Mouse (Mus musculus): ENCODE results near the gene Mrpl18. TPM values are rescaled to one million over a fixed set of nuclear protein-coding genes. Genes with fewer than 3 reads are reported as not detected.
"Not testable (repeated sequence)": the region's sequence is repeated elsewhere in the genome, so short reads cannot be mapped to it uniquely, and the experiment has no call there.

Gene Mrpl18
- polyA plus RNA-seq (2012; rRNA removed) = 56.8 and 58.2 TPM in 2 replicates

- peak; percentile 84; the same call in 1 of the 2 replicates for TF ChIP-seq POLR2A (IDR thresholded peaks at IDR 0.05; ENCODE audit: borderline replicate concordance, extremely low read depth, insufficient read depth, insufficient read length, poor library complexity, severe bottlenecking)
- no peak for TF ChIP-seq CTCF (IDR thresholded peaks at IDR 0.05; ENCODE audit: borderline replicate concordance, extremely low read depth, insufficient read depth, insufficient read length)
- peak; percentile 100 for DNase-seq (ENCODE audit: low read depth)
Observed at GRCm38 (mm10) chr17:12915881-12916583, at the start of gene Mrpl18. Gene Mrpl18 (minus strand): TSS chr17:12916345.

GRCm38 (mm10) chr17:12963476-12963875, 47.3 kb upstream of the Mrpl18 start:
- DNase-seq (ENCODE audit: low read depth) = no peak
- TF ChIP-seq CTCF (IDR thresholded peaks at IDR 0.05; ENCODE audit: borderline replicate concordance, extremely low read depth, insufficient read depth, insufficient read length) (no peak), POLR2A (IDR thresholded peaks at IDR 0.05; ENCODE audit: borderline replicate concordance, extremely low read depth, insufficient read depth, insufficient read length, poor library complexity, severe bottlenecking) (no peak)

- peak; percentile 28; the same call in 1 of the 2 replicates for TF ChIP-seq POLR2A (IDR thresholded peaks at IDR 0.05; ENCODE audit: borderline replicate concordance, extremely low read depth, insufficient read depth, insufficient read length, poor library complexity, severe bottlenecking)
- TF ChIP-seq CTCF (IDR thresholded peaks at IDR 0.05; ENCODE audit: borderline replicate concordance, extremely low read depth, insufficient read depth, insufficient read length) = no peak
- DNase-seq (ENCODE audit: low read depth) = peak; percentile 98
Observed at GRCm38 (mm10) chr17:12960331-12960873, 44.3 kb upstream of the Mrpl18 start, which contains the start of gene Acat2. Gene Acat2 (minus strand): TSS chr17:12960747.

- not testable (repeated sequence) for DNase-seq (ENCODE audit: low read depth)
Observed at GRCm38 (mm10) chr17:12959377-12959776, 43.2 kb upstream of the Mrpl18 start.

GRCm38 (mm10) chr17:12956664-12957063, 40.5 kb upstream of the Mrpl18 start:
- DNase-seq (ENCODE audit: low read depth) = no peak
- TF ChIP-seq CTCF (IDR thresholded peaks at IDR 0.05; ENCODE audit: borderline replicate concordance, extremely low read depth, insufficient read depth, insufficient read length) = no peak
- no peak for TF ChIP-seq POLR2A (IDR thresholded peaks at IDR 0.05; ENCODE audit: borderline replicate concordance, extremely low read depth, insufficient read depth, insufficient read length, poor library complexity, severe bottlenecking)

GRCm38 (mm10) chr17:12949669-12950068, 33.5 kb upstream of the Mrpl18 start:
- DNase-seq (ENCODE audit: low read depth) = no peak
- TF ChIP-seq POLR2A (IDR thresholded peaks at IDR 0.05; ENCODE audit: borderline replicate concordance, extremely low read depth, insufficient read depth, insufficient read length, poor library complexity, severe bottlenecking) (no peak), CTCF (IDR thresholded peaks at IDR 0.05; ENCODE audit: borderline replicate concordance, extremely low read depth, insufficient read depth, insufficient read length) (no peak)

GRCm38 (mm10) chr17:12942459-12943162, 26.5 kb upstream of the Mrpl18 start:
- TF ChIP-seq CTCF (IDR thresholded peaks at IDR 0.05; ENCODE audit: borderline replicate concordance, extremely low read depth, insufficient read depth, insufficient read length) (no peak), POLR2A (IDR thresholded peaks at IDR 0.05; ENCODE audit: borderline replicate concordance, extremely low read depth, insufficient read depth, insufficient read length, poor library complexity, severe bottlenecking) (no peak)
- no peak for DNase-seq (ENCODE audit: low read depth)

GRCm38 (mm10) chr17:12941543-12942260, 25.6 kb upstream of the Mrpl18 start:
- no peak for DNase-seq (ENCODE audit: low read depth)
- TF ChIP-seq POLR2A (IDR thresholded peaks at IDR 0.05; ENCODE audit: borderline replicate concordance, extremely low read depth, insufficient read depth, insufficient read length, poor library complexity, severe bottlenecking) (no peak), CTCF (IDR thresholded peaks at IDR 0.05; ENCODE audit: borderline replicate concordance, extremely low read depth, insufficient read depth, insufficient read length) (no peak)

- no peak for TF ChIP-seq CTCF (IDR thresholded peaks at IDR 0.05; ENCODE audit: borderline replicate concordance, extremely low read depth, insufficient read depth, insufficient read length)
- no peak for TF ChIP-seq POLR2A (IDR thresholded peaks at IDR 0.05; ENCODE audit: borderline replicate concordance, extremely low read depth, insufficient read depth, insufficient read length, poor library complexity, severe bottlenecking)
- peak; percentile 9 for DNase-seq (ENCODE audit: low read depth)
Observed at GRCm38 (mm10) chr17:12940151-12940805, 24.1 kb upstream of the Mrpl18 start, which contains the start of gene Acat3. Gene Acat3 (minus strand): TSS chr17:12940600.

GRCm38 (mm10) chr17:12939377-12940148, 23.4 kb upstream of the Mrpl18 start:
- not testable (repeated sequence) for DNase-seq (ENCODE audit: low read depth)

Data from brain, embryonic 14.5 days (tissue).